Mouse (Mus musculus) myocyte (in vitro differentiated cells): ENCODE measurements around the gene Zdhhc8. TPM values are rescaled to one million over a fixed set of nuclear protein-coding genes. Genes with fewer than 3 reads are reported as not detected.
"Not testable (repeated sequence)": the region's sequence is repeated elsewhere in the genome, so short reads cannot be mapped to it uniquely, and the experiment has no call there.

ENCODE experiments used
- H3K27me3 ChIP-seq: one replicate; pipeline ENCODE4 v1.6.1; 2011; ENCODE audit not compliant: control insufficient read depth, insufficient read depth, insufficient read length
- H3K36me3 ChIP-seq: one replicate; pipeline ENCODE4 v1.6.1; 2011; ENCODE audit not compliant: control insufficient read depth, insufficient read depth
- H3K4me2 ChIP-seq: one replicate; pipeline ENCODE4 v1.6.1; 2011; ENCODE audit warnings: low read depth, control low read depth
- H3K4me3 ChIP-seq: one replicate; pipeline ENCODE4 v1.5.1; 2011; ENCODE audit warnings: mild to moderate bottlenecking, control low read depth, moderate library complexity
- H3K79me2 ChIP-seq: one replicate; pipeline ENCODE4 v1.6.1; 2011; ENCODE audit not compliant: control insufficient read depth, insufficient read depth
- H3ac ChIP-seq: one replicate; pipeline ENCODE4 v1.6.1; 2011; ENCODE audit not compliant: control insufficient read depth, insufficient read length
- CEBPB ChIP-seq: IDR thresholded peaks from 2 replicates; pipeline ENCODE4 v1.6.1; 2011; ENCODE audit warnings: mild to moderate bottlenecking, moderate library complexity; ENCODE audit not compliant: poor library complexity, insufficient read depth, severe bottlenecking
- E2F4 ChIP-seq: IDR thresholded peaks from one replicate; pipeline ENCODE4 v1.6.1; 2011; ENCODE audit warnings: mild to moderate bottlenecking, control low read depth, moderate library complexity; ENCODE audit not compliant: insufficient read depth
- MAX ChIP-seq: IDR thresholded peaks from one replicate; pipeline ENCODE4 v1.6.1; 2011; ENCODE audit warnings: low read depth, mild to moderate bottlenecking, control low read depth
- MYOD1 ChIP-seq, 3 experiments: IDR thresholded peaks; one replicate each; pipeline ENCODE4 v1.6.1; 2011; ENCODE audit warnings: control low read depth in 2 of 3, low read depth in 2 of 3, mild to moderate bottlenecking in 2 of 3, moderate library complexity in 1 of 3; ENCODE audit not compliant: insufficient read length in 2 of 3, control insufficient read depth in 1 of 3
- MYOG ChIP-seq, 3 experiments: IDR thresholded peaks; one replicate each; pipeline ENCODE4 v1.6.1; 2011; ENCODE audit warnings: control low read depth in 2 of 3, low read depth in 2 of 3, mild to moderate bottlenecking in 2 of 3; ENCODE audit not compliant: insufficient read length in 2 of 3, control insufficient read depth in 1 of 3, insufficient read depth in 1 of 3
- POLR2A ChIP-seq: IDR thresholded peaks from one replicate; pipeline ENCODE4 v1.6.1; 2011; ENCODE audit warnings: low read depth, mild to moderate bottlenecking, control low read depth, moderate library complexity; ENCODE audit not compliant: insufficient read length
- POLR2AphosphoS2 ChIP-seq: IDR thresholded peaks from one replicate; pipeline ENCODE4 v1.6.1; 2011; ENCODE audit warnings: low read depth, control low read depth; ENCODE audit not compliant: insufficient read length
- REST ChIP-seq: IDR thresholded peaks from one replicate; pipeline ENCODE4 v1.6.1; 2011; ENCODE audit warnings: mild to moderate bottlenecking, control low read depth, moderate library complexity; ENCODE audit not compliant: insufficient read depth, insufficient read length
- SRF ChIP-seq: IDR thresholded peaks from one replicate; pipeline ENCODE4 v1.6.1; 2011; ENCODE audit warnings: low read depth; ENCODE audit not compliant: control insufficient read depth, insufficient read length
- TCF12 ChIP-seq: IDR thresholded peaks from one replicate; pipeline ENCODE4 v1.6.1; 2011; ENCODE audit warnings: mild to moderate bottlenecking, control low read depth; ENCODE audit not compliant: poor library complexity, insufficient read depth, severe bottlenecking
- TCF3 ChIP-seq: IDR thresholded peaks from one replicate; pipeline ENCODE4 v1.6.1; 2011; ENCODE audit warnings: low read depth, control low read depth; ENCODE audit not compliant: insufficient read length
- USF1 ChIP-seq: IDR thresholded peaks from one replicate; pipeline ENCODE4 v1.6.1; 2011; ENCODE audit warnings: low read depth, mild to moderate bottlenecking, control low read depth, moderate library complexity
- polyA plus RNA-seq: library from polyadenylated mRNA; unstranded; fragments of >200 nt; fragmentation: generic; extraction: Trizol; gene quantifications from one replicate; pipeline ENCODE4 v1.2.1, GENCODE M21; 2012; ENCODE audit warnings: missing spikeins

Zdhhc8 gene
- polyA plus RNA-seq, 1 experiment = 26.1 TPM

- Histone ChIP-seq H3K79me2 (no peaks in the 10 kb centered on the region), H3K4me2 (no peak overlapping the region), H3K27me3 (peaks cover 12% of the 10 kb centered on the region), H3K36me3 (no peaks in the 10 kb centered on the region), H3ac (no peak overlapping the region), H3K4me3 (no peak overlapping the region)
- no peak for TF ChIP-seq MYOG (IDR thresholded peaks at IDR 0.05; ENCODE audit: control insufficient read depth in 1 of 3, insufficient read depth in 1 of 3, insufficient read length in 2 of 3, low read depth in 2 of 3)
- TF ChIP-seq E2F4 = no peak
- no peak for TF ChIP-seq USF1
- no peak for TF ChIP-seq CEBPB
- TF ChIP-seq TCF12 = no peak
- no peak for TF ChIP-seq MAX
- no peak for TF ChIP-seq TCF3
Measured at GRCm38 (mm10) chr16:18201620-18202019, 33.3 kb downstream of the Zdhhc8 start.

GRCm38 (mm10) chr16:18200062-18200461 lies 34.9 kb downstream of the Zdhhc8 start:
- H3K36me3 ChIP-seq = no peaks in the 10 kb centered on the region
- TF ChIP-seq MAX (no peak), USF1 (no peak), REST (no peak), MYOG (IDR thresholded peaks at IDR 0.05; ENCODE audit: control insufficient read depth in 1 of 3, insufficient read depth in 1 of 3, insufficient read length in 2 of 3, low read depth in 2 of 3) (peak in 1 of 3 experiments; percentile 72), E2F4 (no peak), TCF12 (no peak), TCF3 (no peak), POLR2AphosphoS2 (no peak), MYOD1 (IDR thresholded peaks at IDR 0.05; ENCODE audit: control insufficient read depth in 1 of 3, insufficient read length in 2 of 3, low read depth in 2 of 3) (peak in 1 of 3 experiments; percentile 56), POLR2A (no peak), CEBPB (no peak), SRF (no peak)
- H3K27me3 ChIP-seq = no peaks in the 10 kb centered on the region
- no peak overlapping the region for H3K4me3 ChIP-seq
- H3K4me2 ChIP-seq = no peak overlapping the region
- H3K79me2 ChIP-seq = no peaks in the 10 kb centered on the region
- H3ac ChIP-seq = no peak overlapping the region

GRCm38 (mm10) chr16:18198365-18199098 lies 36.4 kb downstream of the Zdhhc8 start:
- no peak overlapping the region for H3ac ChIP-seq
- H3K27me3 ChIP-seq = no peaks in the 10 kb centered on the region
- H3K4me2 ChIP-seq = no peak overlapping the region
- H3K36me3 ChIP-seq = no peaks in the 10 kb centered on the region
- no peak overlapping the region for H3K4me3 ChIP-seq
- H3K79me2 ChIP-seq = no peaks in the 10 kb centered on the region
- TF ChIP-seq TCF12 (no peak), MYOD1 (IDR thresholded peaks at IDR 0.05; ENCODE audit: control insufficient read depth in 1 of 3, insufficient read length in 2 of 3, low read depth in 2 of 3) (no peak), USF1 (no peak), MYOG (IDR thresholded peaks at IDR 0.05; ENCODE audit: control insufficient read depth in 1 of 3, insufficient read depth in 1 of 3, insufficient read length in 2 of 3, low read depth in 2 of 3) (no peak), TCF3 (no peak), SRF (no peak), CEBPB (no peak), MAX (no peak)

- no peak for TF ChIP-seq E2F4
- no peaks in the 10 kb centered on the region for H3K27me3 ChIP-seq
Measured at GRCm38 (mm10) chr16:18197881-18198280, 37.1 kb downstream of the Zdhhc8 start.

GRCm38 (mm10) chr16:18195561-18195960 lies 39.4 kb downstream of the Zdhhc8 start:
- TF ChIP-seq TCF12 (peak; percentile 64), TCF3 (peak; percentile 93), MYOD1 (IDR thresholded peaks at IDR 0.05; ENCODE audit: control insufficient read depth in 1 of 3, insufficient read length in 2 of 3, low read depth in 2 of 3) (peak in 2 of 3 experiments; percentile 90 to 99), MYOG (IDR thresholded peaks at IDR 0.05; ENCODE audit: control insufficient read depth in 1 of 3, insufficient read depth in 1 of 3, insufficient read length in 2 of 3, low read depth in 2 of 3) (peak in 2 of 3 experiments; percentile 78 to 86)

More at GRCm38 (mm10) chr16:18197881-18198280, 37.1 kb downstream of the Zdhhc8 start:
- Histone ChIP-seq H3K4me3 (no peak overlapping the region), H3ac (no peak overlapping the region), H3K79me2 (no peaks in the 10 kb centered on the region), H3K4me2 (no peak overlapping the region), H3K36me3 (no peaks in the 10 kb centered on the region)

More at GRCm38 (mm10) chr16:18195561-18195960, 39.4 kb downstream of the Zdhhc8 start:
- not testable (repeated sequence) for H3ac ChIP-seq, H3K36me3 ChIP-seq, H3K27me3 ChIP-seq, H3K4me3 ChIP-seq, H3K79me2 ChIP-seq
- peak overlapping the region; percentile 65 for H3K4me2 ChIP-seq
